Mouse (Mus musculus): ENCODE data around the gene Zc3h14. TPM values are rescaled to one million over a fixed set of nuclear protein-coding genes. Genes with fewer than 3 reads are reported as not detected.

Zc3h14 gene
- polyA plus RNA-seq, 1 experiment: 10.2 TPM

GRCm38 (mm10) chr12:98721030-98721429, 25.7 kb upstream of the Zc3h14 start:
- peaks cover 6% of the 10 kb centered on the region for H3K9me3 ChIP-seq
- no peak overlapping the region for H3K4me3 ChIP-seq (replicated peaks)

GRCm38 (mm10) chr12:98724224-98724623, 22.5 kb upstream of the Zc3h14 start:
- peaks cover 12% of the 10 kb centered on the region for H3K4me1 ChIP-seq
- H3K4me3 ChIP-seq (replicated peaks): no peak overlapping the region
- peaks cover 2% of the 10 kb centered on the region for H3K27me3 ChIP-seq (replicated peaks)
- TF ChIP-seq FLI1 (IDR thresholded peaks at IDR 0.05; ENCODE audit: low read length) (no peak), GATA1 (IDR thresholded peaks at IDR 0.05; ENCODE audit: borderline replicate concordance, low read length) (no peak)
- H3K36me3 ChIP-seq (replicated peaks; ENCODE audit: low read length): no peaks in the 10 kb centered on the region
- H3K9me3 ChIP-seq: peaks cover 6% of the 10 kb centered on the region

More at GRCm38 (mm10) chr12:98721030-98721429, 25.7 kb upstream of the Zc3h14 start:
- Histone ChIP-seq H3K4me1 (peaks cover 9% of the 10 kb centered on the region), H3K36me3 (replicated peaks; ENCODE audit: low read length) (no peaks in the 10 kb centered on the region), H3K27me3 (replicated peaks) (peaks cover 2% of the 10 kb centered on the region)
- TF ChIP-seq FLI1 (IDR thresholded peaks at IDR 0.05; ENCODE audit: low read length) (no peak), GATA1 (IDR thresholded peaks at IDR 0.05; ENCODE audit: borderline replicate concordance, low read length) (no peak)

GRCm38 (mm10) chr12:98724976-98725375, 21.8 kb upstream of the Zc3h14 start:
- no peak for TF ChIP-seq GATA1 (IDR thresholded peaks at IDR 0.05; ENCODE audit: borderline replicate concordance, low read length)
- no peak for TF ChIP-seq FLI1 (IDR thresholded peaks at IDR 0.05; ENCODE audit: low read length)
- Histone ChIP-seq H3K4me1 (peaks cover 10% of the 10 kb centered on the region), H3K4me3 (replicated peaks) (no peak overlapping the region), H3K27me3 (replicated peaks) (peaks cover 2% of the 10 kb centered on the region), H3K9me3 (peaks cover 6% of the 10 kb centered on the region), H3K36me3 (replicated peaks; ENCODE audit: low read length) (no peaks in the 10 kb centered on the region)

GRCm38 (mm10) chr12:98726078-98726477, 20.7 kb upstream of the Zc3h14 start:
- TF ChIP-seq FLI1 (IDR thresholded peaks at IDR 0.05; ENCODE audit: low read length) (no peak), GATA1 (IDR thresholded peaks at IDR 0.05; ENCODE audit: borderline replicate concordance, low read length) (no peak)

GRCm38 (mm10) chr12:98727186-98727585, 19.6 kb upstream of the Zc3h14 start:
- peaks cover 2% of the 10 kb centered on the region for H3K27me3 ChIP-seq (replicated peaks)
- TF ChIP-seq FLI1 (IDR thresholded peaks at IDR 0.05; ENCODE audit: low read length): no peak
- TF ChIP-seq GATA1 (IDR thresholded peaks at IDR 0.05; ENCODE audit: borderline replicate concordance, low read length): no peak
- no peak overlapping the region for H3K4me3 ChIP-seq (replicated peaks)
- peaks cover 7% of the 10 kb centered on the region for H3K4me1 ChIP-seq
- peaks cover 6% of the 10 kb centered on the region for H3K9me3 ChIP-seq
- H3K36me3 ChIP-seq (replicated peaks; ENCODE audit: low read length): no peaks in the 10 kb centered on the region

More at GRCm38 (mm10) chr12:98726078-98726477, 20.7 kb upstream of the Zc3h14 start:
- peaks cover 7% of the 10 kb centered on the region for H3K4me1 ChIP-seq
- no peaks in the 10 kb centered on the region for H3K36me3 ChIP-seq (replicated peaks; ENCODE audit: low read length)
- H3K9me3 ChIP-seq: peaks cover 6% of the 10 kb centered on the region
- H3K4me3 ChIP-seq (replicated peaks): no peak overlapping the region
- peaks cover 2% of the 10 kb centered on the region for H3K27me3 ChIP-seq (replicated peaks)

GRCm38 (mm10) chr12:98730682-98731081, 16.1 kb upstream of the Zc3h14 start:
- H3K9me3 ChIP-seq: no peaks in the 10 kb centered on the region
- H3K36me3 ChIP-seq (replicated peaks; ENCODE audit: low read length): no peaks in the 10 kb centered on the region
- H3K27me3 ChIP-seq (replicated peaks): no peaks in the 10 kb centered on the region
- TF ChIP-seq FLI1 (IDR thresholded peaks at IDR 0.05; ENCODE audit: low read length): no peak
- TF ChIP-seq GATA1 (IDR thresholded peaks at IDR 0.05; ENCODE audit: borderline replicate concordance, low read length): no peak
- no peak overlapping the region for H3K4me3 ChIP-seq (replicated peaks)
- H3K4me1 ChIP-seq: peaks cover 28% of the 10 kb centered on the region

GRCm38 (mm10) chr12:98733165-98733564, 13.6 kb upstream of the Zc3h14 start:
- Histone ChIP-seq H3K4me3 (replicated peaks) (peak overlapping the region; percentile 94), H3K36me3 (replicated peaks; ENCODE audit: low read length) (no peaks in the 10 kb centered on the region), H3K4me1 (peaks cover 36% of the 10 kb centered on the region), H3K9me3 (no peaks in the 10 kb centered on the region), H3K27me3 (replicated peaks) (peaks cover 15% of the 10 kb centered on the region)
- TF ChIP-seq GATA1 (IDR thresholded peaks at IDR 0.05; ENCODE audit: borderline replicate concordance, low read length): no peak
- TF ChIP-seq FLI1 (IDR thresholded peaks at IDR 0.05; ENCODE audit: low read length): no peak

GRCm38 (mm10) chr12:98733776-98734175, 13.0 kb upstream of the Zc3h14 start:
- peak overlapping the region; percentile 94 for H3K4me3 ChIP-seq (replicated peaks)
- no peak for TF ChIP-seq FLI1 (IDR thresholded peaks at IDR 0.05; ENCODE audit: low read length)
- no peak for TF ChIP-seq GATA1 (IDR thresholded peaks at IDR 0.05; ENCODE audit: borderline replicate concordance, low read length)
- H3K27me3 ChIP-seq (replicated peaks): peaks cover 20% of the 10 kb centered on the region
- no peaks in the 10 kb centered on the region for H3K36me3 ChIP-seq (replicated peaks; ENCODE audit: low read length)
- peaks cover under 1% of the 10 kb centered on the region; the same call in 1 of the 2 replicates for H3K9me3 ChIP-seq
- H3K4me1 ChIP-seq: peaks cover 38% of the 10 kb centered on the region

- H3K4me3 ChIP-seq (replicated peaks): peak overlapping the region; percentile 94
- H3K4me1 ChIP-seq: peaks cover 38% of the 10 kb centered on the region
- TF ChIP-seq FLI1 (IDR thresholded peaks at IDR 0.05; ENCODE audit: low read length): no peak
- H3K9me3 ChIP-seq: peaks cover 6% of the 10 kb centered on the region; the same call in 1 of the 2 replicates
- no peaks in the 10 kb centered on the region for H3K36me3 ChIP-seq (replicated peaks; ENCODE audit: low read length)
- peaks cover 24% of the 10 kb centered on the region for H3K27me3 ChIP-seq (replicated peaks)
Observed at GRCm38 (mm10) chr12:98734246-98734879, 12.4 kb upstream of the Zc3h14 start.

- Histone ChIP-seq H3K36me3 (replicated peaks; ENCODE audit: low read length) (no peaks in the 10 kb centered on the region), H3K4me1 (peaks cover 38% of the 10 kb centered on the region), H3K27me3 (replicated peaks) (peaks cover 30% of the 10 kb centered on the region), H3K9me3 (peaks cover 6% of the 10 kb centered on the region; the same call in 1 of the 2 replicates), H3K4me3 (replicated peaks) (peak overlapping the region; percentile 94)
- TF ChIP-seq GATA1 (IDR thresholded peaks at IDR 0.05; ENCODE audit: borderline replicate concordance, low read length): no peak
- no peak for TF ChIP-seq FLI1 (IDR thresholded peaks at IDR 0.05; ENCODE audit: low read length)
Observed at GRCm38 (mm10) chr12:98734880-98735801, 11.6 kb upstream of the Zc3h14 start.

Measured in megakaryocyte, embryonic 14.5 days (primary cell).